Comparison of ENCODE assay signal across 26 mouse cellular contexts in genomic region chr8:82407060-82407459, GRCm38 (mm10). TPM values are rescaled to one million over a fixed set of nuclear protein-coding genes. Genes with fewer than 3 reads are reported as not detected.
DNase-seq lines count a peak whose midpoint lies in the region; ATAC-seq and TF ChIP-seq lines count a peak whose summit lies in the region.
"Had no signal": no experiment of that assay in that cellular context is flagged by ENCODE, and none has a peak within 500 bp of the region (broad histone marks: within the 10 kb centered on the region; RNA-seq: fewer than 3 reads in every experiment).

No protein-coding gene starts in this region.

- H3K36me3 ChIP-seq in CH12.LX (replicated peaks in 1 of 2; ENCODE audit: control insufficient read depth in 1 of 2, insufficient read depth in 1 of 2, low read length in 1 of 2), result no peaks in the 10 kb centered on the region
- no peaks in the 10 kb centered on the region for H3K36me3 ChIP-seq in liver, embryonic 12.5 days
- H3K36me3 ChIP-seq: G1E had no signal

- no peak overlapping the region for H3K4me3 ChIP-seq in CH12.LX (replicated peaks in 1 of 3; ENCODE audit: low read depth in 2 of 3, low read length in 2 of 3, poor library complexity in 1 of 3)
- no peak overlapping the region for H3K4me3 ChIP-seq in liver, embryonic 12.5 days

- TF ChIP-seq CTCF in CH12.LX (conservative IDR thresholded peaks at IDR 0.05 in 1 of 2, IDR thresholded peaks at IDR 0.05 in 1 of 2; ENCODE audit: low read depth in 2 of 2, low read length in 2 of 2), result no peak

- peak; percentile 2; the same call in 1 of the 2 replicates for ATAC-seq in granulocyte monocyte progenitor cell, adult 5-6 weeks (replicated peaks; ENCODE audit: poor library complexity, severe bottlenecking)
- no peak for ATAC-seq in liver, embryonic 12.5 days
- ATAC-seq: activated CD4-positive, CD25-positive, alpha-beta regulatory T cell, adult 4 months; CD4-positive, CD25-positive, alpha-beta regulatory T cell, adult 4 months; Patski had no signal

- no peak overlapping the region for H3K27ac ChIP-seq in CH12.LX (ENCODE audit: insufficient read depth, low read depth)
- H3K27ac ChIP-seq in liver, embryonic 12.5 days, result no peak overlapping the region

- in situ Hi-C loops in CH12.LX (cut with MboI; ENCODE audit: low pct_ligation_motif_present, low pct_unique_long_range_greater_than_20kb, low sequenced_read_pairs), result no loop called here

- 0 out of 2 replicates have a peak, but pooled peaks have one; percentile 20 for TF ChIP-seq POLR2A in CH12.LX (IDR thresholded peaks at IDR 0.05; ENCODE audit: low read depth, low read length)

- H3K4me2 ChIP-seq in CH12.LX (ENCODE audit: insufficient read depth, low read depth, poor library complexity, severe bottlenecking), result peak overlapping the region; percentile 21; the same call in 1 of the 2 replicates
- no peak overlapping the region for H3K4me2 ChIP-seq in liver, embryonic 12.5 days

- dilution Hi-C loops in CH12.LX (cut with MboI; ENCODE audit: extremely low pct_ligation_motif_present, extremely low pct_unique_long_range_greater_than_20kb, low sequenced_read_pairs), result no loop called here

- H3K27me3 ChIP-seq in CH12.LX (replicated peaks), result peaks cover 4% of the 10 kb centered on the region
- H3K27me3 ChIP-seq in liver, embryonic 12.5 days (replicated peaks), result no peaks in the 10 kb centered on the region; the same call in 1 of the 2 replicates
- H3K27me3 ChIP-seq: Patski had no signal

- TF ChIP-seq RAD21 in CH12.LX (IDR thresholded peaks at IDR 0.05; ENCODE audit: low read depth, low read length), result no peak; the same call in 1 of the 2 replicates

- no peaks in the 10 kb centered on the region for H3K9me3 ChIP-seq in CH12.LX (replicated peaks; ENCODE audit: low read length)
- no peaks in the 10 kb centered on the region for H3K9me3 ChIP-seq in liver, embryonic 12.5 days (replicated peaks)
- H3K9me3 ChIP-seq: G1E had no signal

- no peaks in the 10 kb centered on the region for H3K79me2 ChIP-seq in CH12.LX (replicated peaks; ENCODE audit: control insufficient read depth, extremely low read depth, insufficient read depth, poor library complexity, severe bottlenecking)

- 49% methylated on average over 1 of the region's 1 CpGs for WGBS in liver, embryonic 12.5 days (ENCODE audit: insufficient replicate concordance)

- H3K9ac ChIP-seq in CH12.LX (ENCODE audit: insufficient read depth, low read depth), result no peak overlapping the region
- no peak overlapping the region for H3K9ac ChIP-seq in liver, embryonic 12.5 days

- peaks cover 11 to 39% of the 10 kb centered on the region in 2 experiments for H3K4me1 ChIP-seq in CH12.LX (ENCODE audit: control insufficient read depth in 1 of 2, insufficient read depth in 2 of 2)
- H3K4me1 ChIP-seq in liver, embryonic 12.5 days, result peaks cover 10% of the 10 kb centered on the region; the same call in 1 of the 2 replicates

- TF ChIP-seq EP300 in CH12.LX (IDR thresholded peaks at IDR 0.05; ENCODE audit: low read length), result peak; percentile 89

- DNase-seq in 3T3-L1 (ENCODE audit: low read depth, low spot score), result peak; percentile 23
- DNase-seq in 416B (ENCODE audit: low read depth), result peak; percentile 16
- peak; percentile 85 for DNase-seq in CH12.LX (ENCODE audit: extremely low read depth)
- no peak for DNase-seq in urinary bladder, postnatal 25 days (ENCODE audit: low spot score)
- DNase-seq in spleen, adult 12 weeks (ENCODE audit: low spot score), result no peak
- no peak for DNase-seq in spleen, adult 18-20 months
- DNase-seq: adrenal gland, adult 2 months; adrenal gland, adult 8-10 months; adrenal gland, postnatal 10 days; adrenal gland, postnatal 14 days; adrenal gland, postnatal 25 days; adrenal gland, postnatal 36 days; B cell, adult 2 months; cerebellum, adult 11 months; cerebellum, adult 11-12 months; cerebellum, adult 18-20 months; cerebellum, adult 2 months; cerebellum, adult 8-10 months had no signal

TF ChIP-seq in CH12.LX, 34 proteins besides CTCF, POLR2A, EP300 and RAD21:
- peak; percentile 88 for TF ChIP-seq IRF4 (IDR thresholded peaks at IDR 0.05; ENCODE audit: low read depth, low read length)
- no peak; the same call in 1 of the 2 replicates for TF ChIP-seq JUN (IDR thresholded peaks at IDR 0.05; ENCODE audit: insufficient read depth, low read depth, low read length)
- no peak for TF ChIP-seq GABPA (IDR thresholded peaks at IDR 0.05; ENCODE audit: insufficient replicate concordance, low read depth, low read length)
- TF ChIP-seq USF2 (conservative IDR thresholded peaks at IDR 0.05; ENCODE audit: low read depth, low read length), result no peak
- peak; percentile 93 for TF ChIP-seq ETS1 (conservative IDR thresholded peaks at IDR 0.05; ENCODE audit: low read depth, low read length)
- TF ChIP-seq RCOR1 (conservative IDR thresholded peaks at IDR 0.05; ENCODE audit: low read depth, low read length), result peak; percentile 50; the same call in 1 of the 2 replicates
- TF ChIP-seq JUND (conservative IDR thresholded peaks at IDR 0.05; ENCODE audit: low read depth, low read length), result peak; percentile 56; the same call in 1 of the 2 replicates
- no peak for TF ChIP-seq UBTF (IDR thresholded peaks at IDR 0.05; ENCODE audit: low read depth, low read length)
- TF ChIP-seq SIN3A (IDR thresholded peaks at IDR 0.05; ENCODE audit: low read length), result peak; percentile 70; the same call in 1 of the 2 replicates
- no peak for TF ChIP-seq ZNF384 (IDR thresholded peaks at IDR 0.05; ENCODE audit: low read depth, low read length)
- TF ChIP-seq HCFC1 (IDR thresholded peaks at IDR 0.05; ENCODE audit: low read depth, low read length), result no peak
- TF ChIP-seq ELF1 (IDR thresholded peaks at IDR 0.05; ENCODE audit: low read depth, low read length), result peak; percentile 36; the same call in 1 of the 2 replicates
- peak; percentile 49; the same call in 1 of the 2 replicates for TF ChIP-seq TBP (conservative IDR thresholded peaks at IDR 0.05; ENCODE audit: low read depth, low read length)
- TF ChIP-seq ZKSCAN1 (IDR thresholded peaks at IDR 0.05; ENCODE audit: borderline replicate concordance, low read depth, low read length), result no peak
- no peak for TF ChIP-seq USF1 (IDR thresholded peaks at IDR 0.05; ENCODE audit: low read depth, low read length)
- 0 out of 2 replicates have a peak, but pooled peaks have one; percentile 79 for TF ChIP-seq CHD1 (IDR thresholded peaks at IDR 0.05; ENCODE audit: low read depth, low read length)
- TF ChIP-seq MXI1 (IDR thresholded peaks at IDR 0.05; ENCODE audit: low read depth, low read length), result no peak
- no peak for TF ChIP-seq MYC (IDR thresholded peaks at IDR 0.05; ENCODE audit: low read depth, low read length)
- peak; percentile 44; the same call in 1 of the 2 replicates for TF ChIP-seq MAZ (IDR thresholded peaks at IDR 0.05; ENCODE audit: low read depth, low read length)
- TF ChIP-seq PAX5 (IDR thresholded peaks at IDR 0.05; ENCODE audit: low read length), result no peak
- TF ChIP-seq CHD2 (IDR thresholded peaks at IDR 0.05; ENCODE audit: low read length), result peak; percentile 52
- peak; percentile 51; the same call in 1 of the 2 replicates for TF ChIP-seq BHLHE40 (IDR thresholded peaks at IDR 0.05; ENCODE audit: low read depth, low read length)
- no peak for TF ChIP-seq NRF1 (IDR thresholded peaks at IDR 0.05; ENCODE audit: low read depth, low read length)
- TF ChIP-seq MAFK (IDR thresholded peaks at IDR 0.05; ENCODE audit: insufficient replicate concordance, low read length), result peak; percentile 69; the same call in 1 of the 2 replicates
- TF ChIP-seq E2F4 (IDR thresholded peaks at IDR 0.05; ENCODE audit: insufficient replicate concordance, low read depth, low read length), result no peak
- peak; percentile 50 for TF ChIP-seq TCF12 (IDR thresholded peaks at IDR 0.05; ENCODE audit: low read depth, low read length)
- peak; percentile 87 for TF ChIP-seq MEF2A (IDR thresholded peaks at IDR 0.05; ENCODE audit: borderline replicate concordance, low read depth, low read length)

RNA-seq across cellular contexts. Expression of gene Il15, which starts 4.0 kb away (rescaled TPM):
- total RNA-seq in CH12.LX (2012; rRNA removed), result 5.4 and 8.9 TPM in 2 replicates
- 3.0 and 4.0 TPM in 2 replicates for total RNA-seq in CH12.LX (2014; rRNA removed)
- polyA plus RNA-seq in CH12.LX (2012; ENCODE audit: insufficient read length, low read depth), result 2.2 and 3.2 TPM in 2 replicates
- total RNA-seq in granulocyte monocyte progenitor cell, adult 5-6 weeks (2014; fragmentation: Nextera tagmentation), result 26.7 and 47.4 TPM in 2 replicates
- total RNA-seq in granulocyte monocyte progenitor cell, adult 5-6 weeks (2017), result 18.5 and 20.7 TPM in 2 replicates
- polyA plus RNA-seq in liver, embryonic 12.5 days (2016; fragmentation: Nextera tagmentation; extraction: Ambion mirVana), result 3.6 and 3.8 TPM in 2 replicates
- total RNA-seq: MEL had no signal
- polyA plus RNA-seq: C2C12, G1E had no signal

Comparison
In these comparisons a context has a peak if more than half of its experiments do, and no peak if none do; other contexts are left out.
1. DNase-seq: peak in 3T3-L1 (single experiment), 416B (single experiment) and CH12.LX (single experiment); none in urinary bladder, postnatal 25 days (single experiment), spleen, adult 12 weeks (single experiment) and spleen, adult 18-20 months (0 of 2).